Mouse (Mus musculus) neutrophil, adult 83 days (primary cell): ENCODE measurements around the gene Gm45711. TPM values are rescaled to one million over a fixed set of nuclear protein-coding genes. Genes with fewer than 3 reads are reported as not detected.

Experiments
- total RNA-seq, 2 experiments: library from RNA; stranded (reverse); gene quantifications; one replicate each; pipeline ENCODE4 v1.2.4; 2023

The Gm45711 gene
- total RNA-seq: not detected

DNA sequence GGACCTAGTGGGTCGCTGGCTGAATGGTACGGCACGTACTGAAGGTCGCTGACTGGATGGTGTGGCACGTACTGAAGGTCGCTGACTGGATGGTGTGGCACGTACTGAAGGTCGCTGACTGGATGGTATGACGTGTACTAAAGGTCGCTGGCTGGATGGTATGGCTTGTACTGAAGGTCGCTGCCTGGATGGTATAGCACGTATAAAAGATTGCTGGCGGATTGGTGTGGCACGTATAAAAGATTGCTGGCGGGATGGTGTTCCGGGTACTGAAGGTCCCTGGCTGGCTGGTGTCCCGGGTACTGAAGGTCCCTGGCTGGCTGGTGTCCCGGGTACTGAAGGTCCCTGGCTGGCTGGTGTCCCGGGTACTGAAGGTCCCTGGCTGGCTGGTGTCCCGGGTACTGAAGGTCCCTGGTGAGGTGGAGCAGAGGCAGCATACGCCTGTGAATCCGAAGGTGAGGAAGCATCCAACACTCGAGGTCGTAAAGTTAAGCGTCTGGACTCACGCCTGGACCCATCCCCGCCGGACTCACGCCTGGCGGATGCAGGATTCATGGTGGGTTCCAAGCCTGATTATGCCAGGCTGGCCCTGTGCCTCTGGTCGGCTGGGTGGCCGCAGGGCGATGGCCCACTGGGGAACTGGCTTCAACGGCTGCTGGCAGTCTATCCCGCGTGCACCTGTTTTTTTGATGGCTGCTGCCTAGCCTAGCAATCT lies at the start of gene Gm45711, which contains the start of gene Cmtm1:
Gm45711 (minus strand) TSS at position 641 of the 715 bp plus-strand sequence.
Cmtm1 (minus strand) TSS at position 705 of the 715 bp plus-strand sequence.

GRCm38 (mm10) chr8:104339229-104339982 lies 29.5 kb upstream of the Gm45711 start, which contains the start of gene Cmtm3:
TSS of gene Cmtm3 (plus strand) at chr8:104339410.

DNA sequence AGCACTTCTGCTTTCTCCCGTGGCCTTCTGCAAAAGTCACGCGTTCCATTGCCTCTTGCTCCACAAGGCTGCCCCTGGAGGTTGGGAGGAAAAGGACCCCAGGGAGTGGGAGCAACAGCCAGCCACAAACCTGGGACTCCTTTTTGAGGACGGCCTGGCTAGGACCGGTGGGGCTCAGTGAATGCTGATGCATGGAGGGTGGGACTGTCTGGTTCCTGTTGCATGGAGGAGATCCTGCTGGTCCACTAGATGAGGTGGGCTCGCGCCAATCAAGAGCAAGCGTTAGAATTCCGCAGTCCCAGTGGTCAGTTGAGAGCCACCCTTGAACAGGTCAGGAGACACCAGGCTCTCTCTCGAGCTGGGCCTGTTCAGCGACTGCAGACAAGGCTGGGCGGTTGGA lies 12.0 kb upstream of the Gm45711 start, which contains the start of gene Cmtm2b:
Cmtm2b (plus strand) TSS at position 301 of the 400 bp plus-strand sequence.

DNA sequence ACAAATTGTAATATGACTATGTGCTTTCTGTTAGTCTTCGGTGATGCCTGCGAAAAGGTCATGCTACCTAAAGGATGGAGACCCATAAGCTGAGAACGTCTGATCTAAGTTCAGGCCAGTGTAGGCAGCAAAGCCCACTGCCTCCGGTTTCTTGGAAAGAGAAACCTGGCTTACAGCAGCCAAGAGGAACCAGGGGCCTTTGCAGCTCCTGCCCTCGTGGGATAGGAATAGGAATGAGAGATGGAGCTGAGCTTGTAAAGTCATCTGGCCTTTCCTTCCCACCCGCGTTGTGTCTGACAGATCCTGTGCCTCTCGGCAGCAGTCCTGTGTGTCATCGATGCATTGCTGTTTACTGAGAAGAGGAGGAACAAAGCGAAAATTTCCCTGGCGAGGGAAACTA lies 11.4 kb upstream of the Gm45711 start, which contains the start of gene Gm11020:
Gm11020 (plus strand) TSS at position 301 of the 400 bp plus-strand sequence.

DNA sequence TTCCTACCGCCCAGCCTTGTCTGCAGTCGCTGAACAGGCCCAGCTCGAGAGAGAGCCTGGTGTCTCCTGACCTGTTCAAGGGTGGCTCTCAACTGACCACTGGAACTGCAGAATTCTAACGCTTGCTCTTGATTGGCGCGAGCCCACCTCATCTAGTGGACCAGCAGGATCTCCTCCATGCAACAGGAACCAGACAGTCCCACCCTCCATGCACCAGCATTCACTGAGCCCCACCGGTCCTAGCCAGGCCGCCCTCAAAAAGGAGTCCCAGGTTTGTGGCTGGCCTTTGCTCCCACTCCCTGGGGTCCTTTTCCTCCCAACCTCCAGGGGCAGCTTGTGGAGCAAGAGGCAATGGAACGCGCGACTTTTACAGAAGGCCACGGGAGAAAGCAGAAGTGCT lies 16.8 kb downstream of the Gm45711 start, which contains the start of gene Cmtm2a:
Cmtm2a (minus strand) TSS at position 101 of the 400 bp plus-strand sequence.

DNA sequence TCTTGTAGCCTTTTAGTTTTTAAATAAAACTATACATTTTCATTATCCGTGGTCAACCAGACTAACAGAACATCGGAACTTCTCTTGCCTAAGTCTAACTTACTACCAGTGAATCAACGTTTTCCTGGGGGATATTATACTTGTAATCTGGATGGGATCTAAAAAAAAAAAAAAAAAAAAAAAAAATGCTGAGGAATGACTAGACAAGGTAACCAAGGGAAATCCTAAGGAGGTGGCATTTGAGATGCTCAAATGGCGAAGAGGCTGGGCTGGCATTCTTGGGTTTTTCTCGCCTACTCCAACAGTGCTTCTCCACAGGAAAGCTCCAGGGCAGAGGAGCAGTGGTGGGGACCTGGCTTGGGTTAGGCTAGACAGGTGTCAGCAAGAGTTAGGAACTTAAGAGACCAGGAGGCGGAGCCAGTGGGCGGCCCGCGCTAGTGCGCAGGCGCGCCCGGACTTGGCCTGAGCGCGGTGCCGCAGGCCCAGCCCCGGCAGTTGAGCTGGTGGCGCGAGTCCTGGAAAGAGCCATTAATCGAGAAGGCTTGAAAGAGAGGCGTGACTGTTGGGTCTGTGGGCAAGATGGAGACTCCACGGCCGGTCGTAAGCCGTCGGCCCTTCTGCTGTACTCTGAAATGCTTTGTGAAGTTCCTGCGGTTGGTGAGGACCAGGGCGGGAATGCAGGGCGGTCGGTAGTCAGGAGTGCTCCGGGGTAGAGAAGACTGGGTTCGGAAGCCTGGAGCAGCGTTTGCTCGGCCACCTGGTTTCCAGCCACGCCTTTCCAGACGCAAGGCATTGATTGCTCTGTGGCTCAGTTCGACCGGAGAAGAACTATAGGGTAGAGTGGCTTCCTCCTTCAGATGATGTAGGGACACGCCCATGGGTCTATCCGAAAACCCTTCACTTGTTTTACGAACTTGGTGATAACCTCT lies 59.2 kb downstream of the Gm45711 start, which contains the start of gene Cklf:
Cklf (plus strand) TSS at position 423 of the 929 bp plus-strand sequence.

DNA sequence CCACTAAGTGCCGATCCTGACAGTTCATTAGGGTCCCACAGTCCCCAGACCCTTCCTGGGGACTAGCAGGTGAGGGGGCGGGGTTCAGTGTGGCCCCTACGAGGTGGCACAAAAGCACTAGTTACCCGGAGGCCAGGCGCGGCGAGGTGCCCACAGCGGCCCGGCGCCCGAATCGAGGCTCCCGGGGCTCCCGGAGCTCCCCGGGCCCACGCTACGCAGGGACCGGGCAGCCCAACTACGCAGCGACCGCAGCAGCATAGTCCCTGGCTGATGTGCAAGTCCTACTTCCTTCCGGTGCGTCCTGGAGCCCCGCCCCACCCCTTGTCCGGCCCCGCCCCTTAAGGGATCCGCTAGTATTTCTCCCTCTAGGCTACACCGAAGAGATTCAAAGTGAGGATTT lies 61.6 kb downstream of the Gm45711 start, which contains the start of gene Tk2:
Tk2 (minus strand) TSS at position 283 of the 400 bp plus-strand sequence.

Other genes starting within 250 kb of the Gm45711 start
- gene Cdh5, start 208.5 kb downstream of the Gm45711 start, total RNA-seq: under 1 TPM; 0.26 to 0.33 TPM
- not detected for gene Bean1, start 139.6 kb downstream of the Gm45711 start, total RNA-seq
- gene Tk2, start 61.5 kb downstream of the Gm45711 start, total RNA-seq: 10 to 100 TPM; 56.2 to 58.6 TPM
- 100 to 1,000 TPM in 1 of 2 experiments, 10 to 100 TPM in 1; 96.8 to 110 TPM for gene Cklf, start 59.2 kb downstream of the Gm45711 start, total RNA-seq
- gene Cmtm2a, start 16.9 kb downstream of the Gm45711 start, total RNA-seq: not detected
- not detected for gene Cmtm1, start 64 bp upstream of the Gm45711 start, total RNA-seq
- gene Gm11020, start 11.5 kb upstream of the Gm45711 start, total RNA-seq: not detected
- gene Cmtm2b, start 12.1 kb upstream of the Gm45711 start, total RNA-seq: not detected
- 10 to 100 TPM; 24.7 to 37.0 TPM for gene Cmtm3, start 29.3 kb upstream of the Gm45711 start, total RNA-seq
- gene Cmtm4, start 85.7 kb upstream of the Gm45711 start, total RNA-seq: under 1 TPM; 0.66 to 0.77 TPM
- gene Dync1li2, start 133.0 kb upstream of the Gm45711 start, total RNA-seq: 10 to 100 TPM; 30.2 to 42.7 TPM
- gene Terb1, start 199.8 kb upstream of the Gm45711 start, total RNA-seq: not detected
- 10 to 100 TPM; 15.4 to 16.9 TPM for gene Nae1, start 224.6 kb upstream of the Gm45711 start, total RNA-seq
- under 1 TPM; 0.70 to 0.71 TPM for gene Car7, start 224.6 kb upstream of the Gm45711 start, total RNA-seq